Mouse (Mus musculus) MEL (cell line): Measurements from ENCODE around the gene Gm38431.

Source experiments
- CHD1 ChIP-seq: IDR thresholded peaks from 2 replicates; pipeline ENCODE4 v1.6.1; 2012; ENCODE audit warnings: low read depth, mild to moderate bottlenecking, inconsistent platforms, low read length, improper control_type of control experiment
- CTCF ChIP-seq, 3 experiments: IDR thresholded peaks in 2 of 3; conservative IDR thresholded peaks in 1 of 3; 2 replicates each; pipeline ENCODE4 v1.5.1; 2011 to 2012; ENCODE audit warnings: low read length in 3 of 3, low read depth in 2 of 3, mild to moderate bottlenecking in 2 of 3, improper control_type of control experiment in 1 of 3, inconsistent platforms in 1 of 3, mixed read lengths in 1 of 3, moderate library complexity in 1 of 3; ENCODE audit not compliant: control insufficient read depth in 1 of 3, insufficient read depth in 1 of 3, poor library complexity in 1 of 3, severe bottlenecking in 1 of 3
- MAZ ChIP-seq: IDR thresholded peaks from 2 replicates; pipeline ENCODE4 v1.6.1; 2012; ENCODE audit warnings: low read depth, mild to moderate bottlenecking, inconsistent platforms, low read length, improper control_type of control experiment
- TAL1 ChIP-seq: IDR thresholded peaks from 2 replicates; pipeline ENCODE4 v1.6.1; 2012; ENCODE audit warnings: mild to moderate bottlenecking, inconsistent platforms, low read length, moderate library complexity, mixed read lengths
- USF1 ChIP-seq: IDR thresholded peaks from 2 replicates; pipeline ENCODE4 v1.6.1; 2014; ENCODE audit warnings: low read depth, mild to moderate bottlenecking, inconsistent platforms, low read length, improper control_type of control experiment, moderate library complexity

GRCm38 (mm10) chr9:21131059-21131956 is 39.5 kb upstream of the Gm38431 start, which contains the start of gene Tyk2:
- TF ChIP-seq CHD1 (no peak), CTCF (IDR thresholded peaks at IDR 0.05 in 2 of 3, conservative IDR thresholded peaks at IDR 0.05 in 1 of 3; ENCODE audit: control insufficient read depth in 1 of 3, insufficient read depth in 1 of 3, low read depth in 2 of 3, low read length in 3 of 3, poor library complexity in 1 of 3, severe bottlenecking in 1 of 3) (no peak), USF1 (no peak), TAL1 (no peak), MAZ (no peak)
